Mouse (Mus musculus) heart, embryonic 14.5 days (tissue): ENCODE measurements around the gene Nudt22. TPM values are rescaled to one million over a fixed set of nuclear protein-coding genes. Genes with fewer than 3 reads are reported as not detected.

Experiments
- ATAC-seq: fragments of 200-750 bp; cut with Nextera tagmentation; 2 replicates; pipeline ENCODE4 v1.8.0; 2017; ENCODE audit warnings: low read depth, moderate TSS enrichment; ENCODE audit not compliant: insufficient number of reproducible peaks, insufficient read depth, low FRiP score
- H3K27ac ChIP-seq, 2 experiments: fragments of 200-500 bp in 1 of 2; fragments of 300-500 bp in 1 of 2; sonication (generic) in 1 of 2; replicated peaks in 1 of 2; 2 replicates each; pipeline ENCODE4 v1.5.1; 2012 to 2014; ENCODE audit warnings: low read depth in 2 of 2, low read length in 2 of 2, control low read depth in 1 of 2, mild to moderate bottlenecking in 1 of 2, mixed read lengths in 1 of 2; ENCODE audit not compliant: control insufficient read depth in 1 of 2, insufficient read depth in 1 of 2
- H3K27me3 ChIP-seq: fragments of 300-500 bp; sonication (generic); 2 replicates; pipeline ENCODE4 v1.6.1; 2014; ENCODE audit warnings: mild to moderate bottlenecking, low read length, control low read depth; ENCODE audit not compliant: control insufficient read depth, insufficient read depth
- H3K36me3 ChIP-seq: fragments of 300-500 bp; sonication (generic); 2 replicates; pipeline ENCODE4 v1.6.1; 2014; ENCODE audit warnings: mild to moderate bottlenecking, control low read depth, low read length, mixed read lengths; ENCODE audit not compliant: control insufficient read depth, insufficient read depth
- H3K4me1 ChIP-seq, 2 experiments: fragments of 200-500 bp in 1 of 2; fragments of 300-500 bp in 1 of 2; sonication (generic) in 1 of 2; 2 replicates each; pipeline ENCODE4 v1.6.1; 2012 to 2014; ENCODE audit warnings: low read length in 2 of 2, control low read depth in 1 of 2, mixed read lengths in 1 of 2; ENCODE audit not compliant: control insufficient read depth in 2 of 2, insufficient read depth in 2 of 2
- H3K4me2 ChIP-seq: fragments of 300-500 bp; sonication (generic); 2 replicates; pipeline ENCODE4 v1.6.1; 2014; ENCODE audit warnings: mild to moderate bottlenecking, low read length
- H3K4me3 ChIP-seq, 2 experiments: fragments of 200-500 bp in 1 of 2; fragments of 300-500 bp in 1 of 2; sonication (generic) in 1 of 2; 2 replicates each; pipeline ENCODE4 v1.5.1; 2012 to 2014; ENCODE audit warnings: low read length in 2 of 2, mild to moderate bottlenecking in 2 of 2, control low read depth in 1 of 2, low read depth in 1 of 2, moderate library complexity in 1 of 2; ENCODE audit not compliant: control insufficient read depth in 1 of 2, insufficient read depth in 1 of 2
- H3K9ac ChIP-seq: fragments of 300-500 bp; sonication (generic); 2 replicates; pipeline ENCODE4 v1.6.1; 2014; ENCODE audit warnings: mild to moderate bottlenecking, low read length
- H3K9me3 ChIP-seq: fragments of 300-500 bp; sonication (generic); 2 replicates; pipeline ENCODE4 v1.6.1; 2016; ENCODE audit warnings: low read length, control low read depth; ENCODE audit not compliant: control insufficient read depth
- WGBS: fragments of 180-500 bp; shearing (Covaris S2); extraction: QIAGEN DNeasy Blood & Tissue Kit; methylation state at CpG from one replicate; pipeline ENCODE4 v1.1.7; 2014; 5-methylcytosine and 5-hydroxymethylcytosine counted together
- polyA plus RNA-seq: library from polyadenylated mRNA; unstranded; fragments of >200 nt; fragmentation: Nextera tagmentation; extraction: Ambion mirVana; gene quantifications from 2 replicates; pipeline ENCODE4 v1.2.1, GENCODE M21; 2014

Nudt22 gene
- polyA plus RNA-seq, 1 experiment from 2014 or later: 29.7 TPM

- peaks cover 24 to 45% of the 10 kb centered on the region in 2 experiments for H3K4me1 ChIP-seq
- WGBS: under 1% methylated on average over 28 of the region's 28 CpGs
These were observed 45.2 kb downstream of the Nudt22 start for GRCm38 (mm10) chr19:6950613-6951153.

GRCm38 (mm10) chr19:6949951-6950350, 46.0 kb downstream of the Nudt22 start:
- WGBS: 57% methylated on average over 5 of the region's 5 CpGs

More at GRCm38 (mm10) chr19:6950613-6951153, 45.2 kb downstream of the Nudt22 start:
- H3K27ac ChIP-seq: peak overlapping the region; percentile 97 to 98
- H3K9ac ChIP-seq: peak overlapping the region; percentile 88
- ATAC-seq: peak; percentile 24; the same call in 1 of the 2 replicates
- H3K9me3 ChIP-seq: no peaks in the 10 kb centered on the region
- peak overlapping the region; percentile 88 for H3K4me2 ChIP-seq
- peak overlapping the region; percentile 64 to 66 for H3K4me3 ChIP-seq
- H3K36me3 ChIP-seq: peaks cover 18% of the 10 kb centered on the region
- no peaks in the 10 kb centered on the region for H3K27me3 ChIP-seq

GRCm38 (mm10) chr19:6949532-6949931, 46.4 kb downstream of the Nudt22 start:
- no peak overlapping the region for H3K4me2 ChIP-seq
- no peak for ATAC-seq
- 88% methylated on average over 5 of the region's 5 CpGs for whole genome bisulfite sequencing
- H3K27me3 ChIP-seq: no peaks in the 10 kb centered on the region
- no peaks in the 10 kb centered on the region for H3K9me3 ChIP-seq
- H3K27ac ChIP-seq: no peak overlapping the region
- no peak overlapping the region for H3K4me3 ChIP-seq
- H3K4me1 ChIP-seq: peaks cover 15 to 34% of the 10 kb centered on the region in 2 experiments
- no peak overlapping the region for H3K9ac ChIP-seq
- peaks cover 13% of the 10 kb centered on the region for H3K36me3 ChIP-seq

More at GRCm38 (mm10) chr19:6949951-6950350, 46.0 kb downstream of the Nudt22 start:
- ATAC-seq: no peak
- Histone ChIP-seq H3K27me3 (no peaks in the 10 kb centered on the region), H3K27ac (peak overlapping the region in 1 of 2 experiments; percentile 98; a peak in 2 of 4 replicates), H3K4me2 (peak overlapping the region; percentile 88), H3K36me3 (peaks cover 17% of the 10 kb centered on the region), H3K9ac (peak overlapping the region; percentile 88), H3K9me3 (no peaks in the 10 kb centered on the region), H3K4me3 (peak overlapping the region in 1 of 2 experiments; percentile 64; a peak in 2 of 4 replicates), H3K4me1 (peaks cover 17 to 37% of the 10 kb centered on the region in 2 experiments)

- Histone ChIP-seq H3K9ac (no peak overlapping the region), H3K27me3 (no peaks in the 10 kb centered on the region), H3K36me3 (peaks cover 14% of the 10 kb centered on the region; the same call in 1 of the 2 replicates), H3K27ac (no peak overlapping the region), H3K4me1 (peaks cover 14 to 25% of the 10 kb centered on the region in 2 experiments), H3K4me2 (no peak overlapping the region), H3K9me3 (no peaks in the 10 kb centered on the region), H3K4me3 (no peak overlapping the region)
- 86% methylated on average over 4 of the region's 4 CpGs for WGBS
- ATAC-seq: no peak
These were observed 47.7 kb downstream of the Nudt22 start for GRCm38 (mm10) chr19:6948186-6948585.

GRCm38 (mm10) chr19:6947742-6948141, 48.2 kb downstream of the Nudt22 start:
- Histone ChIP-seq H3K27ac (no peak overlapping the region), H3K36me3 (peaks cover 14% of the 10 kb centered on the region; the same call in 1 of the 2 replicates), H3K9ac (no peak overlapping the region), H3K27me3 (no peaks in the 10 kb centered on the region), H3K4me3 (no peak overlapping the region), H3K4me1 (peaks cover 11 to 25% of the 10 kb centered on the region in 2 experiments), H3K4me2 (no peak overlapping the region), H3K9me3 (no peaks in the 10 kb centered on the region)
- no peak for ATAC-seq
- 56% methylated on average over 4 of the region's 4 CpGs for WGBS

GRCm38 (mm10) chr19:6943709-6944108, 52.2 kb downstream of the Nudt22 start:
- Histone ChIP-seq H3K27ac (no peak overlapping the region), H3K27me3 (no peaks in the 10 kb centered on the region), H3K9me3 (no peaks in the 10 kb centered on the region), H3K4me2 (no peak overlapping the region), H3K9ac (no peak overlapping the region), H3K36me3 (peaks cover 14% of the 10 kb centered on the region; the same call in 1 of the 2 replicates), H3K4me1 (peaks cover 10 to 18% of the 10 kb centered on the region in 2 experiments), H3K4me3 (no peak overlapping the region)
- no peak for ATAC-seq
- WGBS: 93% methylated on average over 6 of the region's 6 CpGs
